Mouse (Mus musculus): ENCODE measurements around the gene Opa1. TPM values are rescaled to one million over a fixed set of nuclear protein-coding genes. Genes with fewer than 3 reads are reported as not detected.

Opa1 gene
- polyA plus RNA-seq, 1 experiment from 2014 or later: 53.1 TPM

DNA sequence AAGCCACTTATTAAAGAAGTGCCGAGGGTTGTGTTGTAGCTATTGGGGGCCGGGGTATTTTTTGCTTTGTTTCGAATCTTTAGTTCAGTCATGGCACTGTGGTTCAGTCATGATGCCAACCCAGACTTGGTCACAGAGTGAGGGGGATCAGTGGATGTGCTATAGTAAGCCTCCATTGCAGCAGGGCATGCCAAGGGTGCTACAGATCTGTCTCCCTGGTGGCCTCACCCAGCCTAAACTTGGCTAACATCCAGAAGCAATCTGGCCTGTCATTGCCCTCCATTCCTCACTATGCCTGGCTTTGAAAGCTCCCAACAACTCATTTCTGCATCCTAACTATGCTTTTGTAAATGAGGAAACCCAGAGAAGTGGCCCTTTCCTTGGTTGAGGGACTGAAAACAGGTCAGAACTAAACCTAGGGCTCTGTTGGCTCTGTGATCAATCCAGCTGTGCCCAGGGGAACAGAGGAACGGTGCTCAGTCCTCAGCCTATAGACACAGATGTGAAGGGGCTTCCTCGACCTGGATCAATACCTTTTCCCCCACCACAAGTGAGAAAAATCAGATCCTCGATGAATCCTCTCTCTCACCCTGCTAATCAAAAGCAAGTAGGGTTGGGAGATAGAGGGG, 114.8 kb downstream of the Opa1 start:
- no peak overlapping the region for H3K4me3 ChIP-seq (replicated peaks; ENCODE audit: low read length)
- peaks cover 13% of the 10 kb centered on the region for H3K4me1 ChIP-seq (replicated peaks; ENCODE audit: control insufficient read depth, insufficient read depth, low read length)
- H3K36me3 ChIP-seq (ENCODE audit: control insufficient read depth, insufficient read depth): no peaks in the 10 kb centered on the region
- WGBS: 50% methylated on average over 6 of the region's 6 CpGs
- H3K27me3 ChIP-seq (replicated peaks; ENCODE audit: control insufficient read depth, insufficient read depth, low read length): no peaks in the 10 kb centered on the region
- H3K4me2 ChIP-seq (ENCODE audit: low read length): no peak overlapping the region
- peak; percentile 57 for ATAC-seq
- no peak overlapping the region for H3K27ac ChIP-seq (ENCODE audit: low read length)
- H3K9me3 ChIP-seq (ENCODE audit: control insufficient read depth, low read length): no peaks in the 10 kb centered on the region
- H3K9ac ChIP-seq (replicated peaks; ENCODE audit: low read depth, low read length): no peak overlapping the region

DNA sequence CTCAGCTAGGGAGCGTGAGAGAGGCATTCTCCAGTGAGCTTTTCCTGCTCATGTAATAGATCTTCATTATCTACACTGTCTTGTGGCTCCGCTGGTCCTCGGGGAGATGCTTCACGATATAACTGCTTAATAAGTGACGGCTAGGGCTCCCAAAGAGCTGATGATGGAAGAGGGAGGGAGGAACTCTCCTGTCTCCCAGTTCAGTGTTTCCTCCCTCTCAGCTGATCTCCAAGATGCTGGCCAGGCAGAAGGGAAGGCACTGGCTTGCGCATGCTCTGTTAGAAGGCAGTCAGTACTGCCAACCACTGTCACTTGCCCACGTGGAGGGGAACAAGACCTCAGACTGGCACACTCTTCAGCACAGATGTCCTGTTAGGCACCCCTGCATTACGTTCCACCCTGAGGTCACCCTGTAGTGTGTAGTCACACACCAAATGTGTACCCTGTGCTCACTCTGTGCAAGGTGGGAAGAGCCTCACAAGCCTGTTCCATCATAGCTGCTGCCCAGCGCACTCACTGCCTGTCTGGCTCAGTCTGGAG, 115.4 kb downstream of the Opa1 start:
- peak; percentile 56 for ATAC-seq
- H3K9ac ChIP-seq (replicated peaks; ENCODE audit: low read depth, low read length): no peak overlapping the region

More for the DNA sequence above, 115.4 kb downstream of the Opa1 start:
- H3K4me3 ChIP-seq (replicated peaks; ENCODE audit: low read length): no peak overlapping the region
- H3K9me3 ChIP-seq (ENCODE audit: control insufficient read depth, low read length): no peaks in the 10 kb centered on the region
- H3K36me3 ChIP-seq (ENCODE audit: control insufficient read depth, insufficient read depth): no peaks in the 10 kb centered on the region
- H3K4me1 ChIP-seq (replicated peaks; ENCODE audit: control insufficient read depth, insufficient read depth, low read length): peaks cover 13% of the 10 kb centered on the region
- H3K4me2 ChIP-seq (ENCODE audit: low read length): no peak overlapping the region
- no peak overlapping the region for H3K27ac ChIP-seq (ENCODE audit: low read length)
- WGBS: 69% methylated on average over 9 of the region's 9 CpGs
- no peaks in the 10 kb centered on the region for H3K27me3 ChIP-seq (replicated peaks; ENCODE audit: control insufficient read depth, insufficient read depth, low read length)

Other genes starting within 250 kb of the Opa1 start
- 1.1 and 2.6 TPM in 2 replicates for gene Atp13a5, start 200.6 kb upstream of the Opa1 start, polyA plus RNA-seq (2015; fragmentation: Nextera tagmentation; extraction: Ambion mirVana)
- gene Atp13a4, start 34.5 kb upstream of the Opa1 start, polyA plus RNA-seq (2015; fragmentation: Nextera tagmentation; extraction: Ambion mirVana): 0.62 and 1.5 TPM in 2 replicates